Mouse (Mus musculus): ENCODE measurements at regions not wholly inside any gene's neighbourhood (a gene's known extent, or its start where the extent isn't known, plus 50 kb on each side); places are given as distances from the start of the nearest gene placed in this dataset.

DNA sequence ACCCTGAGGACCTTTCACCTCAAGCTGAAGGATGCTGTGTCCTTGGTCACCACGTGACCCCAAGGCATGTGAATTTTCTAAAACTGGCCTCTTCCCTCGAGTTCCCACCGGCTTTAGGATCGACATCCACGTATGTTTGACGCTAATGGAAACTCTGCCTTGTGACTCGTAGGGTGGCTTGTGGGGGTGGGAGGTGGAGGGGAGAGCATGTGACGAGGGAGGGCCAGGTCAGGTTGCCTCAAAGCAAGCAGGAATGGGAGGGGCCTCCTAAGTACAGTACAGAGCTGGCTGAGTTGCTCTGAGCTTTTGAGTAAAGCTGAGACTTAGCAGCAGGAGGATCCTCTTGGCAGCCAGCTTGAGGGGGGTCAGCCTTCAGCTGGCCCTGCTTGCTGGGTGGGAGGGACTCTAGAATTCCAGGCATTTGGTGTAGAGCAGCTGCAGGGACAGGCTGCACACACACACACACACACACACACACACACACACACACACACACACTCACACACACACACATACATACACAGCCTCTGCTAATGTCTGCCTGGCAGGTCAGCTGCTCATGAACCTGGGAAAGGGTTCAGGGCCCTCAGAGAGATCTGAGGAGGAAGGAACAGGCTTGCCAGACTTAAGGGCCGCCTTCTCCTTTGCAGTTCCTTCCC, 78.5 kb downstream of the Sik1 start:
- DNase-seq, result no peak

DNA sequence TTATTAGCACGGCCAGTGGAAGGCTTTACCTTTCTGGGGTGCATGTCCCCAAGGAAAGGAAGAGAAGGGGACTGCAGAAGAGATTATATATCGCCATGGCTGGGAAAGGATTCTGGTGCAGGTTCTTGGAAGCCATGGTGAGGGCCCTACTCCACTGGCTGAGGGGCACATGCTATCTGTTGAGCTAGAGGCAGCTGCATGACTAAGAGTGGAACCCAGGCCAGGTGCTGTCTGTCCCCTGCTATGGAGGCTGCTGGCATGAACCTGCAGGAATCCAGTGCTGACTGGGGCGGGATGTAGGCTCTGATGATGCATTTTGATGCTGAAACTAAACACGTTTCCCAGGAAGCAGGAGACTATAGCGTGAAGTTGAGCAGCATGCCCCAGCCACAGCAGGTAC, 77.9 kb downstream of the Sik1 start:
- DNase-seq, result no peak

DNA sequence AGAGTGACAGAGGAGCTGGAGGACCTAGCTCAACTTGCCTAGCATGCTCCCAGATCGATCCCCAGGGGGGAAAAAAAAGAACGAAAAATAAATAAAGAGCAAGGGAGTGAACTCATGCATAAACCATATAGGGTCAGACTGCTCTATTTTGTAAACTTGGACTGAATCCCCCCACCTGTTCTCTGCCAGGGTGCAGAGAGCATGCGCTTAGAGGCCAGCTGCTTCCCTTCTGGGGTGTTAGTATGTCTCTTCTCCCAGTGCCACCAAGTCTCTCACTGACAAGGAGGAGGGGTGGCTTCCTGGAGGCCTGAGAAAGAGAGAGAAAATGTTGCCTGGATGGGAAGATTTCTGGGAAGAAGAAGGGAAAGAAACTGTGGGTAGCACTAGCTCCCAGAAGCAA, 76.1 kb downstream of the Sik1 start:
- DNase-seq, result no peak

DNA sequence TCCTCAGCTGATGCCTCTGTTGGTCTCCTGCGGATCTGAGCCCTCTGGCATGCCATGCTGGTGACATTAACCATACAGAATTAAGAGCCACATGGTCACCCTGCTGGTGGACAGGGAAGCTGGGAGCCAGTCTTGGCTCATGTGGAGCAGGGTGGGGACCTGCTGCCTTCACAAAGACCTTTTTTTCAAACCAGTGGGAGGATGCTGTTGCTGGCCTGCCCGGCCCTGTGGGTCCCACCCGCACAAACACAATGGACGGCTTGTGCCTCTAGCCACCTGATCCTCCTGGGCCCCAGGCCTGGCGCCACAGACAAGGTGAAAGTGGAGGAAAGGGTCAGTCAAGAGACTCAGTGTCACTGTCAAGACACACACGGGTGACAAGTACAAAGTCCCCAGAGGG, 73.4 kb downstream of the Sik1 start:
- DNase-seq, result no peak

DNA sequence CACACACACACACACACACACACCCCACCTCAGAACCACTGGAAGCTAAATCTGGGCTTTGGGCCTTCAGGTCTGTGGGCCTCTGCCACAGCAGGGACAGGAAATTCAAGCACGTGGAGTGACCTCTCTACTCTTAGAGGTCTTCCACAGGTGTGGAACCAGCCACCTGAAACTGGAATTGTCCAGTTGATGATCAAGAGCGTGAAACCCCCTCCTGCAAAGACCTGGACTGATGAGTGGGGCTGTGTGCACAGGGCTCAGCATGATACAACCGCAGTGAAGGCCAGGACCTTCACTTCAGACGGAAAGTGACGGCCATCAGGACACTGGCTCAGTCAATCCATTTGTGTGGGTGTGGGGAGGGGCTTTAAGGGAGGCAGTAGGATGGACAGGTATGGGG, 72.5 kb downstream of the Sik1 start:
- no peak for DNase-seq

DNA sequence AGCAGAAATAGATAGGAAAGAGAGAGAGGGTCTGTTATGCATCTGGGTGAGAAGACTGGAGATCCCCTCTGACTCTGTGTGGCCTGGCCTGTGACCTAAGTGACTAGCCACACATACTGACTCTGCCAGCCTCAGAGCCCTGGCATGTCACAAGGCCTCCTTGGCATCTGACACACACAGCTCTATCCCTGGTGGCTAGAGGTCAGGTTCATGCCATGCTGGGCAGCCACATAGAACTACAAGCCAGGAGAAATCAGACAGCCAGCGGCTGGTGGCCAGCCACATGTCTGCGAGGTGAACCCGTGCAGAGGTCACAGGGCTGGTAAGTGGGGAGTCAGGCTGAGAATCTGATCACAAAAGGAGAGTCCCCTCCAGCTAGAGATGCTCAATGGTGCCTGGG, 67.3 kb downstream of the Sik1 start:
- DNase-seq, result no peak

DNA sequence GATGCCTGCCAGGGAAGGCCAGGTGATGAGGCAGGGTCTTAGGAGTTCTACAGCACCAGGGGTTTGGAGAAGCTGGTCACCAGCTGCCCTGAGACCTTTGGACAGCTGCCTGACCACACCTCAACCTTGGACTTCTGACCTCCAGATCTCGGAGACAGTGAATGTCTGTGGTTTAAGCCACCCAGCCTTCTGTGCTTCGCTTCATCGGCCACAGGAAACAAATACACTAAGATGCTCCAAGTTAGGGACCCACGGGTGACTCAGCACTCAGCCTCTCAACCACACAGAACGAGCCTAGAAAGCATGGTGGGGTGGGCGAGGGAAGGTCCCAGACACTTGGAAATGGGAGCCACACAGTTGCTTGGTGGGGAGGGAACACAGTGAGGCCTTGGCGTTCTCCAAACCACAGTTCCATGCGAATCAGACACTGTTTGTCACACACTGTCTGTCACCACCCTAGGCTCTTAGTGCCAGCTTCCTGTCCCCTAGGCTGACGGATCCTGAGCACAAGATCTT, 66.5 kb downstream of the Sik1 start:
- DNase-seq, result no peak

DNA sequence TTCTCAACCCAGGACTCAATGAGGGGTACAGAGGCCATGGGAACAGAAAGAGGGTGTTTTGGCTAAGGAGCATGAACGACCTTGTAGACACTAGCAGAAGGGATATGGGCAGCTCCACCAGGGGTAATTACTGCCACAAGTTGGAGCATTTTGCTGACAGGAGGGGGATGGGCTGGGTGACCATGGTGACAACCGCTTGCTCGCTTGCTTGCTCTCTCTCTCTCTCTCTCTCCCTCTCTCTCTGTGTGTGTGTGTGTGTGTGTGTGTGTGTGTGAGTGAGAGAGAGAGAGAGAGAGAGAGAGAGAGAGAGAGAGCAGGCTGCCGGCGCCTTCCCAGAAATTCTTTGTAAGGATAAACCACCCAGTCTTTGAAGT, 65.7 kb downstream of the Sik1 start:
- DNase-seq, result no peak

DNA sequence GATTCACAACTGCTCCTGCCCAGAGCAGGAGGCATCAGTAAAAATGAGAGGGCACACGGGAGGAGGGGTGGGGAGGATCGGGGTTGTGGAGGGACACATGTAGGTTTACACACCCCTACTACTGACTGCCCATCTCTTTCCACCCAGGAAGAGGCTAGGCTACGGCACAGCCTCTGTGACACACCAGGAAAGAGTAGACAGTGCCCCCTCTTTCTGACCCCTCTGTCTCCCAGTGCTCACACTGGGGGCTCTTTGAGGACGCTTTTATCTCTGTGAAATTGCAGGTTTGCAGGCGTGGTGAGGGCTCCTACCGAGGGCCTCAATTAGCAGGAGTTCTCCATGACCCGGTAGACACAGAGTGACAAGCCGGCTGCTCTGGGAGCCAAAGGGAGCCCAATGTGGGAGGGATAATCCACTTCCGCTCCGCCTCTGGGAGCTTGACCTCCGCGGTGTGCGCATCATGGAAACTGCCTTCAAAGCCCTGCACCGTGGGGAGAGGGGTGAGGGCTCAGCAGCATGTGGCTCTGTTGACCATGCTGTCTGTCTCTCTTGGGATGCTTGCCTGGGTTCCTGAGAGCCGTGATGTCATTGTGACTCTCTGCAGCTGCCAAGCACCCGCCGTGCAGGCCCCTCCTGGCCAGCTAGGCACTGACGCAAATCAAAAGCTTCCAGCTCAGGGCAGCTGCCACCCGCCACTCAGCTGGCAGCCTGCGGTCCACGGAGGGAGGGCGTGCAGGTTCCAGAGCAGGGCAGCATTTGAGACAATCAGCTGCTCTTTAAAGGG, 65.1 kb downstream of the Sik1 start:
- DNase-seq, result peak; percentile 53

DNA sequence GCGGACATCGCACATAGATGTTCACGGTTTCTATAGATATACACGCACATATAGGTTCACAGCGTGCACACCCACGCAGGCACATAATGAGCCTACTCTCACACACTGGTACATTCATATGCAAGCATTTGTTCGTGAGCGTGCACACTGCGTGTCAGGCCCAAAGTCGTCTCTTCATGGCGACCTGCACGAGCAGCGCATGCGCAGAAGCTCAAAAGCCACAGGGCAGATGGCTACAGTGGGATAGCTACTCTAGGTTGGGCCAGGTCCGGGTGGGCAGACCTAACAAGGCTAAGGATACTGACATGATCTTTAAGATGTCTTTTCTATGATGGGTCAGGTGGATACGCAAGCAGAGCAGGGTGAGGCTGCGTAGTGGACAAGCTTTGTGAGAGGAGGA, 63.9 kb downstream of the Sik1 start:
- no peak for DNase-seq

DNA sequence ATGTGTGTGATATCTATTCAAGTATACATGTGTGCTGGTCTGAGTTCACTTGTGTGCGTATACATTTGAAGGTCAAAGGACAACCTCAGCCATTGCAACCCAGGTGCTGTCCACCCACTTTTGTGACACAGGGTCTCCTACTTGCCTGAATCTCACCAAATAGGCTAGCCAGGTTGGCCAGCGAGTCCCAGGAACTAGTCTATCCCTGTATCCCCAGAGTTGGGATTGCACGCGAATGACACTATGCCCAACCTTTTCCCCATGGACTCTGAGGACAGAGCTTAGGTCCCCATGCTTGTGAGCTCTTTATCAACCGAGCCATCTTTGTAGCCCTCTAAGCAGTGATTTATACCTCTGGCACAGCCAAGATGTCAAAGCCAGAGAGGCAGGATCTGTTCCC, 62.6 kb downstream of the Sik1 start:
- no peak for DNase-seq

DNA sequence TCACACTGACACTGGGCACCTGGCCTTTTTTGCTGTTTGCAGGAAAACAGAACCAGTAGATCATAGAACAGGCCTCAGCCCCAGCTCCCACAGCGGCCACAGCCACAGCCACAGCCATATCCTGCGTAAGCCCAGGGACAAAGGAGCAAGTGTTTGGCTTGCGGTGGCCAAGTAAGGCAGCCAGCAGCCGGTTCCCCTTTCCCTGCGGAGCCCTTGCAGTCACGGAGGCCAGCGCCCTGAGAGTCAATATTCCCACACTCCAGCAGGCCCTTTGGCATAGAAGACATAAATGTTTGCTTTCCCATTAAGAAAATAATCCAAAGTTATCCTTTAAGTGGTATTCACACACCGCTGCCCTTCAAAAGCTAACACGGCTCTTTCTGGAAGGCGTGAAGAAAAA, 62.1 kb downstream of the Sik1 start:
- no peak for DNase-seq

DNA sequence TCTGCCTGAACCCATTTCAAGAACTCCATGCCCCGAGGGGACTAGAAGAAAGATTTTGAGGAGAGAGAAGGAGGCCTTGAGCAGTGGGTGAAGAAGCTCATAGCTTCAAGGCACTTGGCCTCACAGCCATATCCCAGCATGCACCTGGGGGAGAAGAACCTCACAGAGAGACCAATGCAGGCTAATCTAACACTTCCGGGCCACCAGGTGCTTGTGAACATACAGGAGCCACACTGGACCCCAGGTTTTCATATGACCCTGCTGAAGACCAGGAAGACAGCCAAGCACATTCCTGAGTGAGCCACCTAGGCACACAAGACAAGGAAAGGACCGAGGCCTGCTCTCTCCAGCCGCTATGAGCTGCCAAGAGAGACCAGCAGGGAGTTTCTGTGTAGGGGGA, 61.6 kb downstream of the Sik1 start:
- no peak for DNase-seq

Data from thymus, postnatal 14 days (tissue).